Mouse (Mus musculus): ENCODE measurements around the gene Qrich2.
"Not testable (repeated sequence)": the region's sequence is repeated elsewhere in the genome, so short reads cannot be mapped to it uniquely, and the experiment has no call there.

The Qrich2 gene

DNA sequence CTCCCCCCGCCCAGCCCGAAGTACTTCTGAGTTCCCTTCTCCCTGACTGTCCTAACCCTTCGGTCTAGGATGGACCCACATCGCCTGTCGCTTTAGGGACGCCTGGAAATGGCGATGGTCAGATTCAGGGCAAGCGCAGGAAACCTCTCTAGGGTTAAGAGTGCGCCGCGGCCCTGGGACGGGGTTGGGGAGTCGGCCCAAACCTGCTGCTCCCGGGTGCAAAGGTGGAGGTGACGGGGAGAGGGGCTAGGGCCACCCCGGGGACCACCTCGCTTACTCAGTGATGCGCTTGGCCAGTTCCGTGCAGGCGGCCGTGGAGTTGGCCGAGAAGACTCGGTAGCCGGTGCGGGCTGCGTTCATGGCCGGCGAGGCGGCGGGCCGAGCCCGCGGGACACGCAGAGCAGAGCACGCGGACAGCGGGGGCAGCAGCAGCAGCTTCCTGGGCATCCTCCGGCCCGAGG, 23.8 kb upstream of the Qrich2 start:
- DNase-seq (ENCODE audit: low spot score in 2 of 2): no peak

GRCm38 (mm10) chr11:116488693-116489375, 22.8 kb upstream of the Qrich2 start:
- DNase-seq (ENCODE audit: low spot score in 2 of 2): no peak

DNA sequence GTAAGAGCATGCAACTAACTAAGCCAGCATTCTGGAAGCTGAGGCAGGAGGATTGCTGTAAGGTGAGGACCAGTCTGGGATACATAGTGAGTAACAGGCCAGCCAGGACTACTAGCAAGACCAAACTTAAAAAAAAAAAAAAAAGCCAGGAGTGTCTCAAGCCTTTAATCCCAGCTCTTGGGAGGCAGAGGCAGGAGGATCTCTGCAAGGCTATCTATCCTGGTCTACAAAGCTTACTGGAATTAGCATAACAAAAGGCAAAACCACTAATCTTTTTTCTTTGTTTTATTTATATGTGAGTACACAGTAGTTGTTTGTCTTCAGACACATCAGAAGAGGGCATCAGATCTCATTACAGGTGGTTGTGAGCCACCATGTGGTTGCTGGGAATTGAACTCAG, 22.2 kb upstream of the Qrich2 start:
- no peak for DNase-seq (ENCODE audit: low spot score in 2 of 2)

GRCm38 (mm10) chr11:116484261-116484660, 18.2 kb upstream of the Qrich2 start:
- no peak for DNase-seq (ENCODE audit: low spot score in 2 of 2)

DNA sequence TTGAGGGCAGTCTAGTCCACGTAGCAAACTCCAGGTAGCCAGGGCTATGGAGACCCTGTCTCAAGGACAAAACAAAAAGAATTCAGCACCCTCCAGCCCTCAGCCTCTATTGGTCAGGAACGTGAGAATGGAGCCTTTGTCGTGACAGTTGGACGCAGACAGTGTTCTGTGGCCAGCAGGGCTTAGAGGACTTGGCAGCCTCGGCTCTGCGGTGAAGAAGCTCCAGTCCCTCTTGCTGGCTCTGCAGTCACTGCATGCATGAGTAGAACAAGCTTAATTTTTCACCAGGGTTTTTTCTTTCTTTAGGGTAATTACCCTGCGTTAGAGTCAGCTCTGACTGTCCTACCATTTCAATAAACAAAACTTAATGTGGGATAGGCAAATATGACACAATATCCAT, 15.7 kb upstream of the Qrich2 start:
- no peak for DNase-seq (ENCODE audit: low spot score in 2 of 2)

DNA sequence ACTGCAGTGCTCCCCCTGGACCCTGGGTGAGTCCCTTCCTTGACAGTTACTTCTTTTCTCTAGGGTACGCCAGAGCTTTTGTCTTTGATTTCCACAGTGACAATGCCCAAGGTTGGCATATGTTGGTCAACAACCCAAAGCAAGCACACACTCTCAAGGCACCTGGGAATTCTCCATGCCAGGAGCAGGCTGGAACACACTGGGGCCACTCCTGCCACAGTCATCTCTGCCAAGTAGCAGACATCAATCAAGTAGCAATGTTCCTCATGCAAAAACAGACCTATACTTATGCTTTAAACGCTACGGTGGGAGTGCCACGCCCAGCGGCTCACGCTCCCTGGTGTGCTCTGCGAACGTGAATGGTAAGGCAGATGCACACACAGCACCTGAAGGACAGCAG, 14.9 kb upstream of the Qrich2 start:
- DNase-seq (ENCODE audit: low spot score in 2 of 2): no peak

GRCm38 (mm10) chr11:116479832-116480231, 13.8 kb upstream of the Qrich2 start:
- DNase-seq (ENCODE audit: low spot score in 2 of 2): no peak

- DNase-seq (ENCODE audit: low spot score in 2 of 2): no peak
Observed at GRCm38 (mm10) chr11:116478978-116479377, 12.9 kb upstream of the Qrich2 start.

GRCm38 (mm10) chr11:116477160-116477759, 11.2 kb upstream of the Qrich2 start:
- DNase-seq (ENCODE audit: low spot score in 2 of 2): no peak

- DNase-seq (ENCODE audit: low spot score in 2 of 2): no peak
Observed at GRCm38 (mm10) chr11:116476696-116477095, 10.7 kb upstream of the Qrich2 start.

- no peak for DNase-seq (ENCODE audit: low spot score in 2 of 2)
Observed at GRCm38 (mm10) chr11:116476041-116476440, 10.0 kb upstream of the Qrich2 start.

DNA sequence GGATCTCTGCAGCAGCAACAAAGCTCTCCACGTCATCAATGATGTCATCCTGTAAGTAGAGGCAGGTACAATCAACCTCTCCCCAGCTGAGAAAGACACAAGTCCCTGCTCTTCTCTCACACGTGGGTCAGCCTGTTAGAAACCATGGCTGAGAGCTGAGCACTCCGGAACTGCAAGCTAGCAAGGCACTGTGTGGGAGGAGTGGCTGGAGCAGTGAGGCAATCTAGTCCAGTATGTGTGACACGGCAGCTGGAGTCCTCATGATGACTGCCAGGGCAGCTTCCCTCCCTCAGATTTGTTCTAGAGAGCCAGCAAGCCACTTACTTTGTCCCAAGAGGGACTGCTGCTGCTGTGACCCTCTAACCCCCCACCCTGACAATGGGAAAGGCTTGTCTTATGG, 6.2 kb upstream of the Qrich2 start:
- no peak for DNase-seq (ENCODE audit: low spot score in 2 of 2)

- no peak for DNase-seq (ENCODE audit: low spot score in 2 of 2)
Observed at GRCm38 (mm10) chr11:116470896-116471295, 4.9 kb upstream of the Qrich2 start.

DNA sequence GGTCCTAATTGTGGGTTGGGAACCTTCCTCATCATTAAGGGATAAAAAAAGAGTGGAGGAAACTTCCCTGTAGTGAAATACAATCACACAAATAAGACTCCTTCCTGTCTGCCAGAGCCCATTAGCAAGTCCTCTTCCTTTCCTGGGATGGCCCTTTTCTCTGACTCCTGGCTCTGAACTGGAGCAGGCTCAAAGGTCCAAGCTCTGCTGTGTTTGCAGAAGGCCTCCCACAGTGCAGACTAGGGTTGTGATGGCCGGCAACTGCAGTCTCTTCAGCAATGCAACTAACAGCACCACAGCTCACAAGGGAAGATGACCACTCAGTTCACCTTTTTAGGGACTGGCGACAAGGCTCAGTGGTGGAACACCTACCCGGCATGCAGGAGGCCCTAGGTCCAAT, 4.2 kb upstream of the Qrich2 start:
- DNase-seq (ENCODE audit: low spot score in 2 of 2): no peak

GRCm38 (mm10) chr11:116468338-116468737, 2.3 kb upstream of the Qrich2 start:
- DNase-seq (ENCODE audit: low spot score in 2 of 2): not testable (repeated sequence)

DNA sequence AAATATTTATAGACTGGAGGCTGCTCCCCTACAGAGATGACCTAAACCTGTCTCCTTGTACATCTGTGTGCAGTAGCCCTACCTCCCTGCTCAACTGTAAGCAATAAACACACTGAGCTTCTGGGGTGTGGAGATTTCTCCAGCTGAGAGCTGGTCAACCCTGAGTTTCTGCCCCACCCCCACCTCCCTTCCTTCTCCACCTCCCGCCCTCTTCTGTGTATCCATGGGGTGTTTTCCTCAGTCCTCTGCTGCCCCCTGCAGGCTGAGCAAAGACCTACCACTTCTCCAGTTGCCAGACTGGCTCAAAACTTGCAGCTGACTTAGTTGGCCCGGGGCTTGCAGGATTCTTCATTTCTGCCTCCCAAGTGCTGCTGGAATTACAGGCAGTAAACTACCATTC, 2.2 kb downstream of the Qrich2 start:
- DNase-seq (ENCODE audit: low spot score in 2 of 2): peak; percentile 78 to 91

DNA sequence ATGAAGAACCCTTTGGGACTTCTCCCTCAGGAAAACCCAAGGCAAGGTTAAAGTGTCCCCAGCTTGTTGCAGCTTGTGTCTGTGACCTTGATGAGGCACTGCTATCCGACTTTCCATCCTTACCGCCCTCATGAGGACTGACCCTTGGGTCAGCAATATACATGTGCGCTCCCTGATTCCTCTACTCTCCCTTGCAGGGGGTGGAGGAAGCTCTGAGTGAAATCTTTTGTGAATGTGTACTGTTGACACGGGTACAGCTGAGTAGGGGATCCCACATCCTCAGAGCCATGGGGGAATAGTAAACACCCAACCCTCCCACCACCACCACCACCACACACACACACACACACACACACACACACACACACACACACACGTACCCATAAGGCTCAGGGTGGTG, 2.7 kb downstream of the Qrich2 start:
- DNase-seq (ENCODE audit: low spot score in 2 of 2): no peak

GRCm38 (mm10) chr11:116459786-116460185, 6.3 kb downstream of the Qrich2 start:
- no peak for DNase-seq (ENCODE audit: low spot score in 2 of 2)

GRCm38 (mm10) chr11:116456234-116456633, 9.8 kb downstream of the Qrich2 start:
- DNase-seq (ENCODE audit: low spot score in 2 of 2): no peak

DNA sequence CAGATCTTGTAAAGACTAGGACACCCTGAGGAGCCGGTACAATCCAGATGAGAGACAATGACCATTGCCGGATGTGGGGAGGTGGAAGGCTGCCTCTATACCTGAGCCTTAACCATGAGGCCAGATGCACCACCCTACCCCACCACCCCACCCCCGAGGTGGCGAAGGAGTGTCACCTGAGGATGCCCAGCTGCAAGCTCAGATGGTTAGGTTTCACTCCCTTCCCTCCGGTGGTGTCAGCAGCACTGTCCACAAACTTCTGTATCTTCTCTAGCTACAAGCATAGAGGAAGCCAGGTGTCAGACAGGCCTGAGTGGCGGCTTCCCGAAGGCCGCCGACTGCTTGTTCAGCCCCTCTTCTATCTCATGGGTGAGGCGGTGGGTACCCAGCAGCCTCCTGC, 12.2 kb downstream of the Qrich2 start:
- DNase-seq (ENCODE audit: low spot score in 2 of 2): no peak

- no peak for DNase-seq (ENCODE audit: low spot score in 2 of 2)
Observed at GRCm38 (mm10) chr11:116449341-116449740, 16.7 kb downstream of the Qrich2 start.

- DNase-seq (ENCODE audit: low spot score in 2 of 2): no peak
Observed at GRCm38 (mm10) chr11:116447822-116448221, 18.2 kb downstream of the Qrich2 start.

DNA sequence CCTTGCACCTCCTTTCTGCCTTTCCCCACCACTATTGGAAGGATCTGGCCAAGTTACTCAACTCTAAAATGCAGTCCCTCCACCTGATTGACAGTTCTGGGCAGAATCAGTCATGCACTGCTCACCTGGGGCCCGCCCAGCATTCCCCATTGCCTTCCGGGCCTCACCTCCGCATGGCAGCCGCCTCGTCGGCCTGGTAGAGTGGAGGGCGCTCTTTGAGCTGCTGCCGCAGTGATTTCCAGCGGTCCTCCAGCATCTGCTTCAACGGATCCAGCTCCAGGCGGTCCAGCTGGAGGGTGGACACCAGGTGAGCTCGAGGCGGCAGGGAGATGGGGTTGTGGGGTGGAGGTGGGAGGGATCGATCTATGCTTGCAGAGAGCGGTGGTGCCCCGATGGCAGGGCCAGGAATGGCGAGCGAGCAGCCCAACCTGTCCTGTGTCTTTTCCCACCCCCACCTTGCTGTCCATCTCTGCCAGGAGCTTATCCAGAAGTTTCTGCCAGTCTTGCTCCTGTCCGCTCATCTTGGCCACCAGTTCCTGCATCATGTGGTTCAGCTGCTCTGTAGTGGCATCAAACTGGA, 19.6 kb downstream of the Qrich2 start:
- no peak for DNase-seq (ENCODE audit: low spot score in 2 of 2)
